Mouse (Mus musculus): ENCODE data around the gene Dab2ip. TPM values are rescaled to one million over a fixed set of nuclear protein-coding genes. Genes with fewer than 3 reads are reported as not detected.

Dab2ip gene
- polyA plus RNA-seq, 1 experiment from 2014 or later, result 55.6 TPM

DNA sequence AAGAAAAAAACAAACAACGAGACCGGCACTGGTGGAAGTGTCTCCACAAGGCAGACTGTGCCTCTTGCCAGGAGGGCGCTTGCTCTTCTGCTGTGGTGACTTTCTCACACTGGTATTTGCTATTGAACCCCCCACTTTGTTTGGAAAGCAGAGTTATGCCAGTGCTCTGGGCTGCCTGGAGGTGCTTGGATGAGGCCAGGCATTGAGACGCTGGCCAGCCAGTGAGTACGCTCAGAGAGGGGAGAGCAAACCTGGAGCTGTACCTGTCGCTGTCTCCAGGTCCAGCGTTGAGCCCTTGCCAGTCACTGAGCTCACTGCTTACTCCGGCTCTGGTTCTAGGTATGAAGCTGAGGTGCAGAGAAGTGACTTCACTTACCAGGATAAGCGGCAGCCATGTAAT, 112.2 kb downstream of the Dab2ip start:
- H3K4me3 ChIP-seq, result no peak overlapping the region
- no peak overlapping the region for H3K9ac ChIP-seq
- peaks cover 83% of the 10 kb centered on the region for H3K4me1 ChIP-seq (replicated peaks)
- H3K27ac ChIP-seq (ENCODE audit: poor library complexity, severe bottlenecking), result no peak overlapping the region
- WGBS, result 86% methylated on average over 9 of the region's 9 CpGs
- H3K27me3 ChIP-seq (replicated peaks), result no peaks in the 10 kb centered on the region
- H3K4me2 ChIP-seq, result no peak overlapping the region
- no peak for ATAC-seq (ENCODE audit: insufficient number of reproducible peaks, low FRiP score)
- H3K36me3 ChIP-seq, result peaks cover 35% of the 10 kb centered on the region
- H3K9me3 ChIP-seq (replicated peaks), result no peaks in the 10 kb centered on the region

GRCm38 (mm10) chr2:35671980-35672910, 114.2 kb downstream of the Dab2ip start:
- Histone ChIP-seq H3K27ac (ENCODE audit: poor library complexity, severe bottlenecking) (peak overlapping the region; percentile 49), H3K4me2 (no peak overlapping the region), H3K4me3 (no peak overlapping the region), H3K9me3 (replicated peaks) (no peaks in the 10 kb centered on the region), H3K27me3 (replicated peaks) (no peaks in the 10 kb centered on the region), H3K9ac (no peak overlapping the region), H3K36me3 (peaks cover 35% of the 10 kb centered on the region), H3K4me1 (replicated peaks) (peaks cover 99% of the 10 kb centered on the region)
- ATAC-seq (ENCODE audit: insufficient number of reproducible peaks, low FRiP score), result no peak
- WGBS, result 60% methylated on average over 9 of the region's 9 CpGs

- peaks cover 100% of the 10 kb centered on the region for H3K4me1 ChIP-seq (replicated peaks)
- no peak overlapping the region for H3K4me3 ChIP-seq
- H3K4me2 ChIP-seq, result no peak overlapping the region
- WGBS, result 81% methylated on average over 3 of the region's 3 CpGs
- no peak overlapping the region for H3K27ac ChIP-seq (ENCODE audit: poor library complexity, severe bottlenecking)
- no peak for ATAC-seq (ENCODE audit: insufficient number of reproducible peaks, low FRiP score)
- peaks cover 26% of the 10 kb centered on the region for H3K36me3 ChIP-seq
- no peaks in the 10 kb centered on the region for H3K9me3 ChIP-seq (replicated peaks)
- H3K9ac ChIP-seq, result 0 out of 2 replicates have a peak overlapping the region, but pooled peaks have one; percentile 14
- H3K27me3 ChIP-seq (replicated peaks), result no peaks in the 10 kb centered on the region
These were observed 115.1 kb downstream of the Dab2ip start for GRCm38 (mm10) chr2:35673181-35673580.

DNA sequence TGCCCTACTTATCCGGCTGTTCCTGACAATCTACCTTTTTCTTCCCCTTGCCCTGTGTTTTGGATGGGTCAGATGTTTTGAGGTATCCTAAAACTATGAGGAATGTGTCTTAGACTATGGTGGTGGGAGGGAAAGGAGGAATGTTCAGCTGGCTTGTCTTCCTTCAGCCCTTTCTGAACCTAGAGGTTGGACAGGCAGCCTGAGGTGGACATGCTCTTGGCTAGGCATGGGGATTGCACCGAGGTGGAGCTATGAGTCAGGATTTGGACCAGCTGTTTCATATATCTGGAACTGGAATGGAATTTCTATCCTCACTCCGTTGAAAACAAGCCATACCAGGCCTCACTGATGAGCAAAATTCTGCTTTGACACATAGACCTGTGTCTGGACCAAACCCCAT, 115.9 kb downstream of the Dab2ip start:
- Histone ChIP-seq H3K27ac (ENCODE audit: poor library complexity, severe bottlenecking) (peak overlapping the region; percentile 6; the same call in 1 of the 2 replicates), H3K4me2 (no peak overlapping the region), H3K4me1 (replicated peaks) (peaks cover 100% of the 10 kb centered on the region), H3K9me3 (replicated peaks) (no peaks in the 10 kb centered on the region), H3K9ac (no peak overlapping the region), H3K4me3 (no peak overlapping the region), H3K36me3 (peaks cover 19% of the 10 kb centered on the region), H3K27me3 (replicated peaks) (no peaks in the 10 kb centered on the region)
- WGBS, result 43% methylated on average over 3 of the region's 3 CpGs
- ATAC-seq (ENCODE audit: insufficient number of reproducible peaks, low FRiP score), result no peak

GRCm38 (mm10) chr2:35674431-35674830, 116.4 kb downstream of the Dab2ip start:
- peaks cover 100% of the 10 kb centered on the region for H3K4me1 ChIP-seq (replicated peaks)
- no peak overlapping the region for H3K27ac ChIP-seq (ENCODE audit: poor library complexity, severe bottlenecking)
- H3K4me3 ChIP-seq, result no peak overlapping the region
- WGBS, result 71% methylated on average over 5 of the region's 5 CpGs
- H3K36me3 ChIP-seq, result peaks cover 18% of the 10 kb centered on the region
- no peak for ATAC-seq (ENCODE audit: insufficient number of reproducible peaks, low FRiP score)
- H3K27me3 ChIP-seq (replicated peaks), result no peaks in the 10 kb centered on the region
- no peaks in the 10 kb centered on the region for H3K9me3 ChIP-seq (replicated peaks)
- H3K9ac ChIP-seq, result no peak overlapping the region
- H3K4me2 ChIP-seq, result no peak overlapping the region

GRCm38 (mm10) chr2:35676075-35676665, 118.1 kb downstream of the Dab2ip start:
- Histone ChIP-seq H3K4me3 (no peak overlapping the region), H3K36me3 (peaks cover 4% of the 10 kb centered on the region; the same call in 1 of the 2 replicates), H3K9me3 (replicated peaks) (no peaks in the 10 kb centered on the region), H3K4me1 (replicated peaks) (peaks cover 100% of the 10 kb centered on the region), H3K27me3 (replicated peaks) (no peaks in the 10 kb centered on the region), H3K27ac (ENCODE audit: poor library complexity, severe bottlenecking) (peak overlapping the region; percentile 52), H3K4me2 (peak overlapping the region; percentile 18), H3K9ac (peak overlapping the region; percentile 24; the same call in 1 of the 2 replicates)
- 18% methylated on average over 5 of the region's 5 CpGs for WGBS
- no peak for ATAC-seq (ENCODE audit: insufficient number of reproducible peaks, low FRiP score)

DNA sequence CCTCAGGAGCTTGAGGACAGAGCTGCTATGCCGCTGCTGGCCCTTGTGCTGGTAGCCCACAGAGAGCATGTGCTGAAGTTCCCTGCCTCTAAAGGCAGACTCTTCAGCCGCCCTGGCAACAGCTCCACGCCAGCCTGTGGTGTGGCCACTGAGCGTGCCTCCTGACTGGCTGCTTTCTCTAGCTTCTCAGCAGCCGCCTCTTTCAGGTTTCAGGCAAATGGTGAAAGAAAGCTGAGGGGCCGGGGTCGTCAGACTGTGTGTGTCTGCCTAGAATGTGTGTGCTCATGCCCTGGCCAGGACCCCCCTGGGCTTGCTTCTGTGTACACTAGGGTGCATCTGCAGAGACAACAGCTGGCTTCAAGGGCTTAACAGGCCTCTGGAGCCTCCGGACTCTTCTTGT, 119.8 kb downstream of the Dab2ip start:
- H3K9ac ChIP-seq, result peak overlapping the region; percentile 19; the same call in 1 of the 2 replicates
- H3K4me3 ChIP-seq, result no peak overlapping the region
- peak overlapping the region; percentile 61 for H3K27ac ChIP-seq (ENCODE audit: poor library complexity, severe bottlenecking)
- no peaks in the 10 kb centered on the region for H3K27me3 ChIP-seq (replicated peaks)
- peak overlapping the region; percentile 6; the same call in 1 of the 2 replicates for H3K4me2 ChIP-seq
- peaks cover 100% of the 10 kb centered on the region for H3K4me1 ChIP-seq (replicated peaks)
- H3K36me3 ChIP-seq, result peaks cover 4% of the 10 kb centered on the region; the same call in 1 of the 2 replicates
- H3K9me3 ChIP-seq (replicated peaks), result no peaks in the 10 kb centered on the region
- ATAC-seq (ENCODE audit: insufficient number of reproducible peaks, low FRiP score), result no peak
- WGBS, result 25% methylated on average over 8 of the region's 8 CpGs

- Histone ChIP-seq H3K4me1 (replicated peaks) (peaks cover 100% of the 10 kb centered on the region), H3K27ac (ENCODE audit: poor library complexity, severe bottlenecking) (peak overlapping the region; percentile 61), H3K4me3 (no peak overlapping the region), H3K9me3 (replicated peaks) (no peaks in the 10 kb centered on the region), H3K36me3 (peaks cover under 1% of the 10 kb centered on the region; the same call in 1 of the 2 replicates), H3K27me3 (replicated peaks) (no peaks in the 10 kb centered on the region), H3K4me2 (no peak overlapping the region), H3K9ac (peak overlapping the region; percentile 19; the same call in 1 of the 2 replicates)
- no peak for ATAC-seq (ENCODE audit: insufficient number of reproducible peaks, low FRiP score)
- 25% methylated on average over 4 of the region's 4 CpGs for WGBS
These were observed 120.4 kb downstream of the Dab2ip start for GRCm38 (mm10) chr2:35678440-35678839.

DNA sequence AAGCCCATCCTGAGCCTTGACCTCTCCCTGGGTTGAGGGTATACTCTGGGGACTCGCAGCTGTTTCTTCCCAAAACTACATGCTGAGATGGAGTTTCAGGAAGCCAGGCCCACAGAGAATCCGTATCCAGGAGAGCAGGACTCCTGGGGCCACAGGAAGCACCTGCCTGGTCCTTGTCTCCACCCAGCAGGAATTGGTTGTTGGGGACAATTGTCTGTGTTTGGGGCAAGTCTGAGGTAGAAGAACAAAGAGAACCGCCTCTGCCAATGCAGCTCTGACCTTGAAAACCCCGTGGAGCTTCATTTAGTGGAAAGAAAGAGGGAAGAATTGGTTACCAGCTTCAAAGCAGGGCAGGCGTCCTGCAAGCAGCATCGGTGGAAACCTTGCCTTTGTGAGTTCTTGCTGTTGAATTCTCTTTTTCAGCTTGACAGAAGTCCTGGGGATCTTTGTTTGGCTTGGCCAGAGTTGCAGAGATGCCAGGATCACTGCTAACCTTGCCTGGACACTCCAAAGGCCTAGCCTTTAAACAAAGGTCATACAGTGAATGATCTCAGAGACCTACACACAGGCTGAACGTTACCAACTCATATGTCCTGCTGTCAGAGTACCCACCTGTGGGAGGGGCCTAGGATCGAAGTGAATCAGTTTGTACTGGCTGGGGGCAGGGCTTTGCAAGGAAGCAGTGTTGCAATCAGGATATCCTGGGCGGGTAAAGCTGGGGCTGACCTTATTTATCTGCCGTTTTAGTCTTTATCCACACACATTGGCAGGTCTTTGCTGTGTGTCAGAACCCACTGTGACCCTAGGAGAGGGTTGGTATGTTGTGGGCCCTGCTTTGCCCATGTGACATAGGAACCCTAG, 122.0 kb downstream of the Dab2ip start:
- Histone ChIP-seq H3K4me3 (no peak overlapping the region), H3K36me3 (no peaks in the 10 kb centered on the region), H3K27ac (ENCODE audit: poor library complexity, severe bottlenecking) (peak overlapping the region; percentile 89), H3K27me3 (replicated peaks) (no peaks in the 10 kb centered on the region), H3K9ac (peak overlapping the region; percentile 6; the same call in 1 of the 2 replicates), H3K4me2 (0 out of 2 replicates have a peak overlapping the region, but pooled peaks have one; percentile 11), H3K4me1 (replicated peaks) (peaks cover 100% of the 10 kb centered on the region), H3K9me3 (replicated peaks) (no peaks in the 10 kb centered on the region)
- peak; percentile 24 for ATAC-seq (ENCODE audit: insufficient number of reproducible peaks, low FRiP score)
- WGBS, result 21% methylated on average over 10 of the region's 10 CpGs

- H3K27me3 ChIP-seq (replicated peaks), result no peaks in the 10 kb centered on the region
- no peak overlapping the region for H3K4me3 ChIP-seq
- H3K4me1 ChIP-seq (replicated peaks), result peaks cover 100% of the 10 kb centered on the region
- peak overlapping the region; percentile 89 for H3K27ac ChIP-seq (ENCODE audit: poor library complexity, severe bottlenecking)
- peak overlapping the region; percentile 62 for H3K9ac ChIP-seq
- 17% methylated on average over 6 of the region's 6 CpGs for WGBS
- H3K36me3 ChIP-seq, result no peaks in the 10 kb centered on the region
- no peaks in the 10 kb centered on the region for H3K9me3 ChIP-seq (replicated peaks)
- ATAC-seq (ENCODE audit: insufficient number of reproducible peaks, low FRiP score), result peak; percentile 42
- peak overlapping the region; percentile 29 for H3K4me2 ChIP-seq
These were observed 122.8 kb downstream of the Dab2ip start for GRCm38 (mm10) chr2:35680833-35681232.
